Mouse (Mus musculus): ENCODE measurements around the gene Hsd3b4. TPM values are rescaled to one million over a fixed set of nuclear protein-coding genes. Genes with fewer than 3 reads are reported as not detected.
"Not testable (repeated sequence)": the region's sequence is repeated elsewhere in the genome, so short reads cannot be mapped to it uniquely, and the experiment has no call there.

Hsd3b4 gene
- not detected in 2 replicates for polyA plus RNA-seq (2012)

- not testable (repeated sequence) for H3K27me3 ChIP-seq (ENCODE audit: control insufficient read depth); H3K4me3 ChIP-seq (replicated peaks); H3K4me1 ChIP-seq (ENCODE audit: control insufficient read depth); H3K36me3 ChIP-seq (ENCODE audit: control insufficient read depth); H3K9me3 ChIP-seq (ENCODE audit: control insufficient read depth, low read length)
Measured at GRCm38 (mm10) chr3:98510414-98510813, at the start of gene Hsd3b4. Gene Hsd3b4, minus strand, starts transcription at chr3:98510514.

- H3K4me3 ChIP-seq (replicated peaks); H3K9me3 ChIP-seq (ENCODE audit: control insufficient read depth, low read length); H3K4me1 ChIP-seq (ENCODE audit: control insufficient read depth); H3K36me3 ChIP-seq (ENCODE audit: control insufficient read depth); H3K27me3 ChIP-seq (ENCODE audit: control insufficient read depth): not testable (repeated sequence)
Measured at GRCm38 (mm10) chr3:98550832-98551231, 40.5 kb upstream of the Hsd3b4 start.

GRCm38 (mm10) chr3:98550215-98550614, 39.9 kb upstream of the Hsd3b4 start:
- not testable (repeated sequence) for H3K36me3 ChIP-seq (ENCODE audit: control insufficient read depth); H3K4me3 ChIP-seq (replicated peaks); H3K4me1 ChIP-seq (ENCODE audit: control insufficient read depth); H3K9me3 ChIP-seq (ENCODE audit: control insufficient read depth, low read length); H3K27me3 ChIP-seq (ENCODE audit: control insufficient read depth)

GRCm38 (mm10) chr3:98548495-98548894, 38.2 kb upstream of the Hsd3b4 start:
- not testable (repeated sequence) for H3K4me1 ChIP-seq (ENCODE audit: control insufficient read depth); H3K9me3 ChIP-seq (ENCODE audit: control insufficient read depth, low read length); H3K4me3 ChIP-seq (replicated peaks); H3K36me3 ChIP-seq (ENCODE audit: control insufficient read depth); H3K27me3 ChIP-seq (ENCODE audit: control insufficient read depth)

GRCm38 (mm10) chr3:98547641-98548040, 37.3 kb upstream of the Hsd3b4 start:
- not testable (repeated sequence) for H3K27me3 ChIP-seq (ENCODE audit: control insufficient read depth); H3K4me3 ChIP-seq (replicated peaks); H3K9me3 ChIP-seq (ENCODE audit: control insufficient read depth, low read length); H3K4me1 ChIP-seq (ENCODE audit: control insufficient read depth); H3K36me3 ChIP-seq (ENCODE audit: control insufficient read depth)

- not testable (repeated sequence) for H3K4me3 ChIP-seq (replicated peaks); H3K9me3 ChIP-seq (ENCODE audit: control insufficient read depth, low read length); H3K36me3 ChIP-seq (ENCODE audit: control insufficient read depth); H3K4me1 ChIP-seq (ENCODE audit: control insufficient read depth); H3K27me3 ChIP-seq (ENCODE audit: control insufficient read depth)
Measured at GRCm38 (mm10) chr3:98524978-98525377, 14.7 kb upstream of the Hsd3b4 start.

- H3K4me1 ChIP-seq (ENCODE audit: control insufficient read depth); H3K4me3 ChIP-seq (replicated peaks); H3K36me3 ChIP-seq (ENCODE audit: control insufficient read depth); H3K9me3 ChIP-seq (ENCODE audit: control insufficient read depth, low read length); H3K27me3 ChIP-seq (ENCODE audit: control insufficient read depth): not testable (repeated sequence)
Measured at GRCm38 (mm10) chr3:98524552-98524951, 14.2 kb upstream of the Hsd3b4 start.

- H3K4me1 ChIP-seq (ENCODE audit: control insufficient read depth); H3K27me3 ChIP-seq (ENCODE audit: control insufficient read depth); H3K36me3 ChIP-seq (ENCODE audit: control insufficient read depth); H3K4me3 ChIP-seq (replicated peaks); H3K9me3 ChIP-seq (ENCODE audit: control insufficient read depth, low read length): not testable (repeated sequence)
Measured at GRCm38 (mm10) chr3:98522779-98523178, 12.5 kb upstream of the Hsd3b4 start.

- not testable (repeated sequence) for H3K27me3 ChIP-seq (ENCODE audit: control insufficient read depth); H3K36me3 ChIP-seq (ENCODE audit: control insufficient read depth); H3K4me3 ChIP-seq (replicated peaks); H3K4me1 ChIP-seq (ENCODE audit: control insufficient read depth); H3K9me3 ChIP-seq (ENCODE audit: control insufficient read depth, low read length)
Measured at GRCm38 (mm10) chr3:98507229-98507628, 3.1 kb downstream of the Hsd3b4 start.

GRCm38 (mm10) chr3:98497401-98497800, 12.9 kb downstream of the Hsd3b4 start:
- not testable (repeated sequence) for H3K9me3 ChIP-seq (ENCODE audit: control insufficient read depth, low read length); H3K27me3 ChIP-seq (ENCODE audit: control insufficient read depth); H3K36me3 ChIP-seq (ENCODE audit: control insufficient read depth); H3K4me3 ChIP-seq (replicated peaks); H3K4me1 ChIP-seq (ENCODE audit: control insufficient read depth)

- H3K4me1 ChIP-seq (ENCODE audit: control insufficient read depth); H3K4me3 ChIP-seq (replicated peaks); H3K9me3 ChIP-seq (ENCODE audit: control insufficient read depth, low read length); H3K27me3 ChIP-seq (ENCODE audit: control insufficient read depth); H3K36me3 ChIP-seq (ENCODE audit: control insufficient read depth): not testable (repeated sequence)
Measured at GRCm38 (mm10) chr3:98496762-98497161, 13.6 kb downstream of the Hsd3b4 start.

GRCm38 (mm10) chr3:98495055-98495454, 15.3 kb downstream of the Hsd3b4 start:
- H3K4me1 ChIP-seq (ENCODE audit: control insufficient read depth); H3K9me3 ChIP-seq (ENCODE audit: control insufficient read depth, low read length); H3K36me3 ChIP-seq (ENCODE audit: control insufficient read depth); H3K4me3 ChIP-seq (replicated peaks); H3K27me3 ChIP-seq (ENCODE audit: control insufficient read depth): not testable (repeated sequence)

GRCm38 (mm10) chr3:98494184-98494583, 16.1 kb downstream of the Hsd3b4 start:
- H3K36me3 ChIP-seq (ENCODE audit: control insufficient read depth); H3K9me3 ChIP-seq (ENCODE audit: control insufficient read depth, low read length); H3K4me3 ChIP-seq (replicated peaks); H3K27me3 ChIP-seq (ENCODE audit: control insufficient read depth); H3K4me1 ChIP-seq (ENCODE audit: control insufficient read depth): not testable (repeated sequence)

- H3K36me3 ChIP-seq (ENCODE audit: control insufficient read depth); H3K9me3 ChIP-seq (ENCODE audit: control insufficient read depth, low read length); H3K4me3 ChIP-seq (replicated peaks); H3K4me1 ChIP-seq (ENCODE audit: control insufficient read depth); H3K27me3 ChIP-seq (ENCODE audit: control insufficient read depth): not testable (repeated sequence)
Measured at GRCm38 (mm10) chr3:98471499-98471898, 38.8 kb downstream of the Hsd3b4 start.

GRCm38 (mm10) chr3:98471057-98471456, 39.3 kb downstream of the Hsd3b4 start:
- H3K36me3 ChIP-seq (ENCODE audit: control insufficient read depth); H3K4me1 ChIP-seq (ENCODE audit: control insufficient read depth); H3K27me3 ChIP-seq (ENCODE audit: control insufficient read depth); H3K9me3 ChIP-seq (ENCODE audit: control insufficient read depth, low read length); H3K4me3 ChIP-seq (replicated peaks): not testable (repeated sequence)

GRCm38 (mm10) chr3:98469323-98469722, 41.0 kb downstream of the Hsd3b4 start:
- not testable (repeated sequence) for H3K9me3 ChIP-seq (ENCODE audit: control insufficient read depth, low read length)

More at GRCm38 (mm10) chr3:98469323-98469722, 41.0 kb downstream of the Hsd3b4 start:
- H3K36me3 ChIP-seq (ENCODE audit: control insufficient read depth); H3K4me1 ChIP-seq (ENCODE audit: control insufficient read depth); H3K4me3 ChIP-seq (replicated peaks); H3K27me3 ChIP-seq (ENCODE audit: control insufficient read depth): not testable (repeated sequence)

Data from erythroblast, embryonic 14.5 days (primary cell).